Mouse (Mus musculus): ENCODE measurements around the gene Idi2.

DNA sequence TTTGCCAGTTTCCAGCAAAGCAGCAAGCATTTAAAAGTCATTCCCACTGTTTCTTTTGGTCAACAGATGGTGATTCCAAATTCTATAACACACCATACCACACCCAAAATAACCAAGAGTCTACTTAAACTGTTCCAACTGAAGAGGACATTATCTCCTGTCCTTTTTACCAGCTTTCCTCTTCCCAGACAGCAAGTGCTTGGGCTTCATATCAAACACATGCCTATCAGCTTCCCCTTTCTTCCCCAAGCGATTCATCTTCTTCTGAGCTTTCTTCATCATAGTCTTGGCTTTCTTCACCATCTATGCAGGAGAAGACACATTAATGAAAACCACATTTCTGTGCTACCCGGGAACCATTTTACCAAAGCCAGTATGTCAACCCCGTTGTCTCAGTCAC, 20.3 kb downstream of the Idi2 start:
- TF ChIP-seq CTCF (conservative IDR thresholded peaks at IDR 0.05; ENCODE audit: insufficient read depth, insufficient read length, low read depth, low read length) (no peak), POLR2A (IDR thresholded peaks at IDR 0.05; ENCODE audit: low read depth, low read length) (no peak)

Data from kidney, adult 2 months (tissue).